Mouse (Mus musculus) embryonic facial prominence, embryonic 14.5 days (tissue): ENCODE data around the gene Zbtb20. TPM values are rescaled to one million over a fixed set of nuclear protein-coding genes. Genes with fewer than 3 reads are reported as not detected.

Source experiments
- ATAC-seq: fragments of 200-750 bp; cut with Nextera tagmentation; 2 replicates; pipeline ENCODE4 v1.8.0; 2017; ENCODE audit warnings: low read depth, moderate number of reproducible peaks, moderate TSS enrichment
- DNase-seq: peaks from one replicate; pipeline ENCODE4 v3.0.0-alpha.2; 2015; ENCODE audit warnings: low spot score
- H3K27ac ChIP-seq: fragments of 300-500 bp; sonication (generic); replicated peaks from 2 replicates; pipeline ENCODE4 v1.5.1; 2014; ENCODE audit warnings: low read depth, mild to moderate bottlenecking, low read length, moderate library complexity
- H3K27me3 ChIP-seq: fragments of 300-500 bp; sonication (generic); replicated peaks from 2 replicates; pipeline ENCODE4 v1.6.1; 2014; ENCODE audit warnings: low read length; ENCODE audit not compliant: control insufficient read depth, insufficient read depth
- H3K36me3 ChIP-seq: fragments of 300-500 bp; sonication (generic); 2 replicates; pipeline ENCODE4 v1.6.1; 2014; ENCODE audit warnings: low read length, mixed read lengths; ENCODE audit not compliant: control insufficient read depth, insufficient read depth
- H3K4me1 ChIP-seq: fragments of 300-500 bp; sonication (generic); 2 replicates; pipeline ENCODE4 v1.6.1; 2014; ENCODE audit warnings: antibody characterized with exemption, low read length; ENCODE audit not compliant: control insufficient read depth, insufficient read depth
- H3K4me2 ChIP-seq: fragments of 300-500 bp; sonication (generic); 2 replicates; pipeline ENCODE4 v1.6.1; 2014; ENCODE audit warnings: low read depth, mild to moderate bottlenecking, low read length, moderate library complexity, mixed read lengths
- H3K4me3 ChIP-seq: fragments of 300-500 bp; sonication (generic); 2 replicates; pipeline ENCODE4 v1.5.1; 2014; ENCODE audit warnings: low read depth, mild to moderate bottlenecking, low read length
- H3K9ac ChIP-seq: fragments of 300-500 bp; sonication (generic); 2 replicates; pipeline ENCODE4 v1.6.1; 2014; ENCODE audit warnings: low read depth, mild to moderate bottlenecking, low read length, moderate library complexity, mixed read lengths
- H3K9me3 ChIP-seq: fragments of 300-500 bp; sonication (generic); 2 replicates; pipeline ENCODE4 v1.6.1; 2016; ENCODE audit warnings: low read length; ENCODE audit not compliant: control insufficient read depth
- WGBS: fragments of 180-500 bp; shearing (Covaris S2); extraction: QIAGEN DNeasy Blood & Tissue Kit; methylation state at CpG from one replicate; pipeline ENCODE4 v1.1.7; 2014; 5-methylcytosine and 5-hydroxymethylcytosine counted together
- polyA plus RNA-seq: library from polyadenylated mRNA; unstranded; fragments of >200 nt; fragmentation: Nextera tagmentation; extraction: Ambion mirVana; gene quantifications from 2 replicates; pipeline ENCODE4 v1.2.1, GENCODE M21; 2014

The Zbtb20 gene
- polyA plus RNA-seq, 1 experiment from 2014 or later = 20.6 TPM

- DNase-seq = no peak
- Histone ChIP-seq H3K4me2 (no peak overlapping the region), H3K27ac (no peak overlapping the region), H3K9ac (no peak overlapping the region), H3K9me3 (no peaks in the 10 kb centered on the region), H3K4me3 (no peak overlapping the region), H3K27me3 (no peaks in the 10 kb centered on the region), H3K4me1 (peaks cover 3% of the 10 kb centered on the region; the same call in 1 of the 2 replicates), H3K36me3 (no peaks in the 10 kb centered on the region)
- no peak for ATAC-seq
- 81% methylated on average over 4 of the region's 4 CpGs for WGBS
These were observed 646.8 kb downstream of the Zbtb20 start for GRCm38 (mm10) chr16:43522482-43522881.

GRCm38 (mm10) chr16:43524179-43524578 is 648.5 kb downstream of the Zbtb20 start:
- no peaks in the 10 kb centered on the region for H3K36me3 ChIP-seq
- no peak overlapping the region for H3K9ac ChIP-seq
- no peaks in the 10 kb centered on the region for H3K9me3 ChIP-seq
- H3K27ac ChIP-seq = no peak overlapping the region
- WGBS = 83% methylated on average over 9 of the region's 9 CpGs
- H3K27me3 ChIP-seq = no peaks in the 10 kb centered on the region
- DNase-seq (no peak), ATAC-seq (no peak)
- H3K4me3 ChIP-seq = no peak overlapping the region
- peaks cover 3% of the 10 kb centered on the region; the same call in 1 of the 2 replicates for H3K4me1 ChIP-seq
- no peak overlapping the region for H3K4me2 ChIP-seq

GRCm38 (mm10) chr16:43525624-43526023 is 649.9 kb downstream of the Zbtb20 start:
- Histone ChIP-seq H3K27me3 (no peaks in the 10 kb centered on the region), H3K9me3 (no peaks in the 10 kb centered on the region), H3K4me3 (no peak overlapping the region), H3K4me2 (no peak overlapping the region), H3K9ac (no peak overlapping the region), H3K27ac (no peak overlapping the region), H3K4me1 (peaks cover 3% of the 10 kb centered on the region; the same call in 1 of the 2 replicates), H3K36me3 (no peaks in the 10 kb centered on the region)
- no peak for DNase-seq
- WGBS = 87% methylated on average over 6 of the region's 6 CpGs
- no peak for ATAC-seq

GRCm38 (mm10) chr16:43528300-43528699 is 652.6 kb downstream of the Zbtb20 start:
- Histone ChIP-seq H3K9ac (no peak overlapping the region), H3K9me3 (no peaks in the 10 kb centered on the region), H3K36me3 (no peaks in the 10 kb centered on the region), H3K4me2 (no peak overlapping the region), H3K4me1 (no peaks in the 10 kb centered on the region), H3K27me3 (no peaks in the 10 kb centered on the region), H3K27ac (no peak overlapping the region), H3K4me3 (no peak overlapping the region)
- ATAC-seq = no peak
- DNase-seq = no peak
- 42% methylated on average over 1 of the region's 1 CpGs for WGBS

- H3K27ac ChIP-seq = no peak overlapping the region
- ATAC-seq (no peak), DNase-seq (no peak)
- no peaks in the 10 kb centered on the region for H3K36me3 ChIP-seq
- no peak overlapping the region for H3K4me3 ChIP-seq
- H3K4me1 ChIP-seq = no peaks in the 10 kb centered on the region
- no peaks in the 10 kb centered on the region for H3K9me3 ChIP-seq
- no peaks in the 10 kb centered on the region for H3K27me3 ChIP-seq
- no peak overlapping the region for H3K9ac ChIP-seq
- 80% methylated on average over 6 of the region's 6 CpGs for WGBS
- H3K4me2 ChIP-seq = no peak overlapping the region
These were observed 655.6 kb downstream of the Zbtb20 start for GRCm38 (mm10) chr16:43531328-43531727.

GRCm38 (mm10) chr16:43534103-43534502 is 658.4 kb downstream of the Zbtb20 start:
- H3K4me1 ChIP-seq = no peaks in the 10 kb centered on the region
- no peak overlapping the region for H3K9ac ChIP-seq
- no peak for ATAC-seq
- WGBS = 83% methylated on average over 3 of the region's 3 CpGs
- no peak overlapping the region for H3K27ac ChIP-seq
- H3K4me3 ChIP-seq = no peak overlapping the region
- no peaks in the 10 kb centered on the region for H3K36me3 ChIP-seq
- DNase-seq = no peak
- no peaks in the 10 kb centered on the region for H3K27me3 ChIP-seq
- no peak overlapping the region for H3K4me2 ChIP-seq
- no peaks in the 10 kb centered on the region for H3K9me3 ChIP-seq

- no peak overlapping the region for H3K4me2 ChIP-seq
- no peaks in the 10 kb centered on the region for H3K9me3 ChIP-seq
- no peaks in the 10 kb centered on the region for H3K36me3 ChIP-seq
- DNase-seq (no peak), ATAC-seq (no peak)
- 78% methylated on average over 1 of the region's 1 CpGs for WGBS
- H3K4me3 ChIP-seq = no peak overlapping the region
- H3K9ac ChIP-seq = no peak overlapping the region
- H3K27me3 ChIP-seq = no peaks in the 10 kb centered on the region
- H3K4me1 ChIP-seq = peaks cover 3% of the 10 kb centered on the region; the same call in 1 of the 2 replicates
- no peak overlapping the region for H3K27ac ChIP-seq
These were observed 660.2 kb downstream of the Zbtb20 start for GRCm38 (mm10) chr16:43535912-43536311.

- H3K9me3 ChIP-seq = no peaks in the 10 kb centered on the region
- H3K36me3 ChIP-seq = no peaks in the 10 kb centered on the region
- peaks cover 3% of the 10 kb centered on the region; the same call in 1 of the 2 replicates for H3K4me1 ChIP-seq
- whole genome bisulfite sequencing = 77% methylated on average over 7 of the region's 7 CpGs
- no peak overlapping the region for H3K9ac ChIP-seq
- no peak overlapping the region for H3K4me2 ChIP-seq
- no peaks in the 10 kb centered on the region for H3K27me3 ChIP-seq
- no peak overlapping the region for H3K27ac ChIP-seq
- ATAC-seq = no peak
- no peak for DNase-seq
- no peak overlapping the region for H3K4me3 ChIP-seq
These were observed 661.5 kb downstream of the Zbtb20 start for GRCm38 (mm10) chr16:43537163-43537562.

GRCm38 (mm10) chr16:43539659-43540096 is 664.0 kb downstream of the Zbtb20 start:
- ATAC-seq (no peak), DNase-seq (no peak)
- Histone ChIP-seq H3K27me3 (no peaks in the 10 kb centered on the region), H3K4me2 (no peak overlapping the region), H3K9me3 (no peaks in the 10 kb centered on the region), H3K27ac (peak overlapping the region; percentile 13; the same call in 1 of the 2 replicates), H3K4me1 (peaks cover 3% of the 10 kb centered on the region; the same call in 1 of the 2 replicates), H3K9ac (no peak overlapping the region), H3K4me3 (no peak overlapping the region), H3K36me3 (no peaks in the 10 kb centered on the region)
- 75% methylated on average over 12 of the region's 12 CpGs for WGBS
